Mouse (Mus musculus): ENCODE measurements around the gene Gmpr. TPM values are rescaled to one million over a fixed set of nuclear protein-coding genes. Genes with fewer than 3 reads are reported as not detected.

The Gmpr gene
- polyA plus RNA-seq, 1 experiment from 2014 or later = 26.0 TPM

DNA sequence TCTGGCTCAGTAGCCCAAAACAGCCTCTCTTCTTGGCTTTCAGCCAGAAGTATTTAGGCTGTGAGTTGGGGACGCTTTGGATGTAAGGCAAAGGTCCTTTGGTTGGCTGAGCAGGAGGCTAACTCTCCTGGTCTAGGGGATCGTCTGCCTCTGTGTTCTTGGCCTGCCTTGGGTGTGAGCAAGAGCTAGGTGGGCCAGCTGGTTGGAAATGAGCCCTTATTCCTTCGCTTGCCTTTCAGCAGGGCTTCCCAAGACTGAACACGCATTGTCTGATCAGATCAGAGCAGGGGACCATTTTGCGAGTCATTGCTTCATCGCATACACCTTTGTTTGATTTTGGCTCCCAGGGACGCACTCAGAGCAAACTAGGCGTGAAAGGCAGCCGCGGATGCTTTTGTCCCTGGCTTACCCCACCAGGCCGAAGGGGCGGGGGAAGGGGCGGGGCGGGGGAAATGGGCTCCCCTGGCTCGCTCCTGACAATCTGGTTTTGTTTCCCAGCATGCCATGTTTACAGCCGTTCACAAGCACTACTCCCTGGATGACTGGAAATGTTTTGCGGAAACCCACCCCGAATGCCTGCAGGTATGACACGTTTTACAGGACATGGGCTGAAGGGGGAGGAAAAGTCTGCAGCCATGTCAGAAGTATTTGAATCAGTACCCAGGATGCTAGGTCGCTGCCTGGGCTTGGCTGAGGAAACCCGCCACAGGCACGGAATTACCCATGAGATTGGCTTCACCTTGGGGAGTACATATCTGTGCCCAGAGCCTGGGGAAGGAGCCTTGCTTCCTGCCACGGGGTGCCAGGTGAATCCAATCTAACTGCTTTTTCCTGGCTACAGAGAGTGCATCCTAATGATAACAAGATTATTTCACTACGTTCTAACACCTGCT lies 9.5 kb downstream of the Gmpr start:
- ATAC-seq = peak; percentile 77
- 8% methylated on average over 24 of the region's 24 CpGs for WGBS
- Histone ChIP-seq H3K4me3 (ENCODE audit: low read depth, low read length) (no peak overlapping the region), H3K4me1 (ENCODE audit: insufficient read depth, low read depth, low read length) (no peaks in the 10 kb centered on the region; the same call in 1 of the 2 replicates), H3K9ac (replicated peaks; ENCODE audit: low read depth) (no peak overlapping the region), H3K27ac (ENCODE audit: low read length) (no peak overlapping the region), H3K9me3 (ENCODE audit: low read length) (no peaks in the 10 kb centered on the region), H3K4me2 (replicated peaks; ENCODE audit: low read depth, low read length) (peak overlapping the region; percentile 43), H3K27me3 (replicated peaks; ENCODE audit: insufficient read depth, low read length) (no peaks in the 10 kb centered on the region), H3K36me3 (ENCODE audit: insufficient read depth, low read length) (no peaks in the 10 kb centered on the region)
- TF ChIP-seq CTCF (IDR thresholded peaks at IDR 0.05) (no peak), EP300 (IDR thresholded peaks at IDR 0.05) (no peak)
- peak; percentile 64 for DNase-seq (ENCODE audit: low spot score)

DNA sequence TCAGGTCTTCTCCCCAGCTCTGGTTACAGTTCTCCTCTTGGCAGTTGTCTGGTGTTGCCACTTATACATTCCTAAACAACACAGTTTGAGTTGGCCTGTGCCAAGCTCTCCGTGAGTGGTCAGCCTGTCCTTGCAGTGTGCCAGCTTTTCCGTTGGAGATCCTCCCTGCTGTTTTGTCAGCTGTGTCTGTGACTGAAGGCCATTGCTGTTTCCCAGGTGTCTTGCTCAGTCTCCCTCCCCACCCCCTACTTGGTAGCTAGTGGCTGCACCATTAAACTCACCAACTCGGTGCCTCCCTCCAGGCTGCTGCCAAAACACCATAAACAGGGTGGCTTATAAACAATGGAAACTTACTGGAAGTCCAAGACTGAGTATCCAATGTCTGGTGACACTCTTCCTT lies 17.1 kb downstream of the Gmpr start:
- no peaks in the 10 kb centered on the region for H3K36me3 ChIP-seq (ENCODE audit: insufficient read depth, low read length)
- H3K9me3 ChIP-seq (ENCODE audit: low read length) = no peaks in the 10 kb centered on the region
- H3K27ac ChIP-seq (ENCODE audit: low read length) = no peak overlapping the region
- no peak overlapping the region for H3K4me3 ChIP-seq (ENCODE audit: low read depth, low read length)
- H3K9ac ChIP-seq (replicated peaks; ENCODE audit: low read depth) = no peak overlapping the region
- WGBS = 50% methylated on average over 3 of the region's 3 CpGs
- no peak overlapping the region for H3K4me2 ChIP-seq (replicated peaks; ENCODE audit: low read depth, low read length)
- H3K4me1 ChIP-seq (ENCODE audit: insufficient read depth, low read depth, low read length) = peaks cover 3% of the 10 kb centered on the region; the same call in 1 of the 2 replicates
- TF ChIP-seq CTCF (IDR thresholded peaks at IDR 0.05) = no peak
- no peak for TF ChIP-seq EP300 (IDR thresholded peaks at IDR 0.05)
- DNase-seq (ENCODE audit: low spot score) (no peak), ATAC-seq (no peak; the same call in 1 of the 2 replicates)
- H3K27me3 ChIP-seq (replicated peaks; ENCODE audit: insufficient read depth, low read length) = no peaks in the 10 kb centered on the region

DNA sequence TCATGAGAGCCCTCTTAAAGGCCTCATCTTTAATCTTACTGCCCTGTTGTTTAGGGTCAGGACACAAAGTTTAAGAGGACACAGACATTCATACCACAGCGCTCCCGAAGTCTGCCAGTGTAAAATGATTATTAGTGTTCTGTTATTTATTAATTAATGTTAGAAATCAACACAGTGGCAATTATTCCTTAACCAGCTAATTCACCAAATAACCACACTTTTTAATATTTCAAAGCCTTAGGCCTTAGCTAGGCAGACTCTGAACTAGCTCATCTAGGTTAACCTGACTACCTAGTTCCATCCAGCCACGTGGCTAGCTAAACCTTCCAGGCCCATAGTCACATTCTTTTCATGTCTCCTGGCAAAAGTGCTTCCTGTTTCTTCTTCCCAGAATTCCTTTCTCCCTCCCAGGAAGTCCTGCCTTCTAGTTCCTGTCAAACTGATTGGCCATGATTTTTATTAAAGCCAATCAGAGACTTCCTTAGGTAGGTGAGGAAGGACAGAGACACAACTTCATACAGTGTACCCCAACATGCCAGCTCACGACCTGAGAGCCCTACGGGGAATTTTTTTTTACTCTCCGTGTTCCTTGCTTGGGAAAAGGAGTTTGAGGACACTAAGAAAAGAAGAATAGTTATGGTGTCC lies 17.7 kb downstream of the Gmpr start:
- 87% methylated on average over 6 of the region's 6 CpGs for WGBS
- H3K4me1 ChIP-seq (ENCODE audit: insufficient read depth, low read depth, low read length) = peaks cover 3% of the 10 kb centered on the region; the same call in 1 of the 2 replicates
- no peak overlapping the region for H3K4me3 ChIP-seq (ENCODE audit: low read depth, low read length)
- ATAC-seq (no peak), DNase-seq (ENCODE audit: low spot score) (no peak)
- no peak overlapping the region for H3K27ac ChIP-seq (ENCODE audit: low read length)
- no peak overlapping the region for H3K4me2 ChIP-seq (replicated peaks; ENCODE audit: low read depth, low read length)
- no peak overlapping the region for H3K9ac ChIP-seq (replicated peaks; ENCODE audit: low read depth)
- no peaks in the 10 kb centered on the region for H3K9me3 ChIP-seq (ENCODE audit: low read length)
- TF ChIP-seq EP300 (IDR thresholded peaks at IDR 0.05) (no peak), CTCF (IDR thresholded peaks at IDR 0.05) (no peak)
- H3K36me3 ChIP-seq (ENCODE audit: insufficient read depth, low read length) = no peaks in the 10 kb centered on the region
- H3K27me3 ChIP-seq (replicated peaks; ENCODE audit: insufficient read depth, low read length) = no peaks in the 10 kb centered on the region

DNA sequence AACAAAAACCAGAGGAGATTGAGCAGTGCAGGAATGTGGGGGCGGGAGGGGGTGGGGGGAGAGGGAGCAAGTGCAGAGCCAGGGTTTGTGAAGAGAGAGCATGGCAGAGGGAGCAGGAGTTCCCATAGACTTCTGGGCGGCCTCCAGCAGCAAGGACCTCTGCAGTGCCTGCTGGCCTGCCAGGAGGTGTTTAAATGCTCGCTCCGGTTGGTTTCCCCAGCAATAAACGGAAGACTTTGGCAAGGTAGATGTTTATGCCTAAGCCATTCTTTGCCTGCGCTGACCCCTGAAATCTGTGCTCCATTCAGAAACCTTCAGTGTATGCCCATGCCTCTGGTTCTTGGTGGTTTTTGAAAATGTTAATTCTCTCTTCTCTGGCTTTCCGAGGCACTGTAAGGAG lies 19.0 kb downstream of the Gmpr start:
- DNase-seq (ENCODE audit: low spot score) (no peak), ATAC-seq (no peak)
- WGBS = 69% methylated on average over 7 of the region's 7 CpGs
- no peaks in the 10 kb centered on the region for H3K9me3 ChIP-seq (ENCODE audit: low read length)
- TF ChIP-seq EP300 (IDR thresholded peaks at IDR 0.05) (no peak), CTCF (IDR thresholded peaks at IDR 0.05) (no peak)
- no peaks in the 10 kb centered on the region for H3K36me3 ChIP-seq (ENCODE audit: insufficient read depth, low read length)
- no peak overlapping the region for H3K27ac ChIP-seq (ENCODE audit: low read length)
- no peak overlapping the region for H3K4me3 ChIP-seq (ENCODE audit: low read depth, low read length)
- H3K9ac ChIP-seq (replicated peaks; ENCODE audit: low read depth) = no peak overlapping the region
- no peaks in the 10 kb centered on the region for H3K27me3 ChIP-seq (replicated peaks; ENCODE audit: insufficient read depth, low read length)
- no peak overlapping the region for H3K4me2 ChIP-seq (replicated peaks; ENCODE audit: low read depth, low read length)
- H3K4me1 ChIP-seq (ENCODE audit: insufficient read depth, low read depth, low read length) = peaks cover 3% of the 10 kb centered on the region; the same call in 1 of the 2 replicates

DNA sequence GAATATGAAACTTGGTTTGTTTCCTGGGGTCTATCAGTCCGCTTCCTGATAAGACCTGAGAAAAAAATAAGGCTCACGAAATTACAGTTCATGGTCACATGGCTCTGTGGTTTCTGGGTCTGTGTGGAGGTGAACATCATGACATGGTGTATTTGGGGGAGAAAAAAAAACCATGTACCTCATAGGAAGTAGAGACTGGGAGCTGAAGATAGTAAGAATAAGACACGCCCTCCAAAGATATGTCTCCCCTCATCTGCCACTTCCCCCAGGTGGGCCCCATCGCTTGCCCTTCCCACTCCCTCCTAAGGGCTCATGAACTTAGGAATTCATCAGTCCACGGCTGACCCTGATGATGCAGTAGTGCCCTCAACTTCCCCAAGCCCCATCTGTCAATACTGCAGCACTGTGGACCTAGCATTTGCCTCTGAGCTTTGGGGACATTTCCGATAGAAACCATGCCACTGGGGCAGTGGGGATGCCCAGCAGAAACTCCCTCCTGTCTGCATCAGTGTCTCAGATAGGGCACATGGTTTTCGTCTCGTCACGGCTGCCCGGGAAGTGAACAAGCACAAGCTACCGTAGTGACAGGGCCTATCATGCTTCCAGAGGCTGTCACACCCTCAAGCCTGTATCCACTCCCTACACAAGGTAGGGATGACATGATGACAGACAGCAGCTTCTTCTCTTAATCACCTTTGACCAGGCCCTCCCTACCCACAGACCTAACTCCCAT lies 20.2 kb downstream of the Gmpr start:
- Histone ChIP-seq H3K9ac (replicated peaks; ENCODE audit: low read depth) (no peak overlapping the region), H3K27ac (ENCODE audit: low read length) (no peak overlapping the region), H3K4me3 (ENCODE audit: low read depth, low read length) (no peak overlapping the region), H3K4me1 (ENCODE audit: insufficient read depth, low read depth, low read length) (peaks cover 3% of the 10 kb centered on the region; the same call in 1 of the 2 replicates), H3K27me3 (replicated peaks; ENCODE audit: insufficient read depth, low read length) (no peaks in the 10 kb centered on the region), H3K4me2 (replicated peaks; ENCODE audit: low read depth, low read length) (no peak overlapping the region), H3K36me3 (ENCODE audit: insufficient read depth, low read length) (no peaks in the 10 kb centered on the region), H3K9me3 (ENCODE audit: low read length) (no peaks in the 10 kb centered on the region)
- DNase-seq (ENCODE audit: low spot score) = no peak
- ATAC-seq = no peak
- no peak for TF ChIP-seq CTCF (IDR thresholded peaks at IDR 0.05)
- TF ChIP-seq EP300 (IDR thresholded peaks at IDR 0.05) = no peak
- WGBS = 81% methylated on average over 11 of the region's 11 CpGs

DNA sequence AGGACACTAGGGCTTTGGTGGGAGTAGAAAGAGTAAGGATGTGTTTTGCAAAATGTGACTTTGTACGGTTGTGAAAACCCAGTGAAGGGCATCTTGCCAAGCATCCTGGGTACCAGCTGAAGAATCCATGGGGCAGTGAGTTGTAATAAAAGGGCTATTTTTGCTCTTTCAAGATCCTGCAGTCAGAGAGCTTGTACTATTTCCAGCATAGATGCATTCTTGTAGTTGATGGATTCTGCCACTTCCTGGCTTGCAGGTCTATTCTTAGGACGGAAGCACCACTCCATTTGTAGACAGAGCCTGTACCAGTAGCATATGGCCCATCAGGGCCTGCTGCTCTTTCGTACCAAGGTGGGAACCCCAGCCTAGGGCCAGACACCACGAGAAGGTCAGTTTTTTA lies 21.5 kb downstream of the Gmpr start:
- Histone ChIP-seq H3K4me3 (ENCODE audit: low read depth, low read length) (no peak overlapping the region), H3K4me1 (ENCODE audit: insufficient read depth, low read depth, low read length) (peaks cover 3% of the 10 kb centered on the region; the same call in 1 of the 2 replicates), H3K27me3 (replicated peaks; ENCODE audit: insufficient read depth, low read length) (no peaks in the 10 kb centered on the region), H3K4me2 (replicated peaks; ENCODE audit: low read depth, low read length) (no peak overlapping the region), H3K9ac (replicated peaks; ENCODE audit: low read depth) (no peak overlapping the region), H3K27ac (ENCODE audit: low read length) (no peak overlapping the region), H3K9me3 (ENCODE audit: low read length) (no peaks in the 10 kb centered on the region), H3K36me3 (ENCODE audit: insufficient read depth, low read length) (no peaks in the 10 kb centered on the region)
- ATAC-seq = no peak
- TF ChIP-seq CTCF (IDR thresholded peaks at IDR 0.05) (no peak), EP300 (IDR thresholded peaks at IDR 0.05) (no peak)
- DNase-seq (ENCODE audit: low spot score) = no peak
- 63% methylated on average over 4 of the region's 4 CpGs for WGBS

Data from lung, postnatal 0 days (tissue).